Mouse (Mus musculus): Measurements from ENCODE around the gene Farsa. TPM values are rescaled to one million over a fixed set of nuclear protein-coding genes. Genes with fewer than 3 reads are reported as not detected.
"Not testable (repeated sequence)": the region's sequence is repeated elsewhere in the genome, so short reads cannot be mapped to it uniquely, and the experiment has no call there.

The Farsa gene
- polyA plus RNA-seq, 1 experiment from 2014 or later = 99.9 TPM

GRCm38 (mm10) chr8:84901071-84901470 is 44.3 kb downstream of the Farsa start:
- Histone ChIP-seq H3K4me2 (ENCODE audit: low read depth, severe bottlenecking) (0 out of 2 replicates have a peak overlapping the region, but pooled peaks have one; percentile 12), H3K4me1 (ENCODE audit: control insufficient read depth, insufficient read depth, low read length) (peaks cover 8% of the 10 kb centered on the region; the same call in 1 of the 2 replicates), H3K27ac (replicated peaks; ENCODE audit: low read depth, low read length) (no peak overlapping the region), H3K36me3 (ENCODE audit: control insufficient read depth, insufficient read depth, low read length) (no peaks in the 10 kb centered on the region), H3K27me3 (ENCODE audit: control insufficient read depth, insufficient read depth, low read length) (peaks cover 3% of the 10 kb centered on the region; the same call in 1 of the 2 replicates), H3K9me3 (ENCODE audit: control insufficient read depth, low read length) (no peaks in the 10 kb centered on the region), H3K4me3 (ENCODE audit: low read depth, low read length) (no peak overlapping the region), H3K9ac (ENCODE audit: low read length) (no peak overlapping the region)
- 72% methylated on average over 4 of the region's 4 CpGs for WGBS
- ATAC-seq (ENCODE audit: insufficient number of reproducible peaks, low FRiP score, low TSS enrichment, low read depth) = no peak
- DNase-seq (ENCODE audit: low spot score) = no peak

DNA sequence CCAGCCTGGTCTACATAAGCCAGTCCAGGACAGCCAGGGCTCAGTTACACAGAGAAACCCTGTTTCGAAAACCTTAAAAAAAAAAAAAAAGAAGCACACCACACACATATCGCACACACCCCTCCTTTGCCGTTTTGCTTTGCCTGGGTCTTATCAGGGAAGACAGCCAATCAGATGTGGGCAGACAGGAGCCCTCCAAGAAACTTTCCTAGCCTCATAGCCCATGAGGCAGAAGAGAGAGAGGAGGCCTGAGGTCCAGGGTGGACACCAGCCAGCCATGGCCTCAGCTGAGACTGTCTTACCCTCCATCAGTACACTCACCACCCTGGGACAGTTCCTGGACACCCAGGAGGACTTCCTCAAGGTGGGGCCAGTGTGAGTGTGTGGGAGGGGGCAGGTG is 45.0 kb downstream of the Farsa start, which contains the start of gene Klf1:
Gene Klf1, plus strand, starts transcription at position 177 of the 400 bp plus-strand sequence.
- H3K4me1 ChIP-seq (ENCODE audit: control insufficient read depth, insufficient read depth, low read length) = peaks cover 8% of the 10 kb centered on the region; the same call in 1 of the 2 replicates
- peaks cover 3% of the 10 kb centered on the region; the same call in 1 of the 2 replicates for H3K27me3 ChIP-seq (ENCODE audit: control insufficient read depth, insufficient read depth, low read length)
- peak within 1 kb of the TSS; percentile 97 for H3K4me2 ChIP-seq (ENCODE audit: low read depth, severe bottlenecking)
- no peaks in the 10 kb centered on the region for H3K9me3 ChIP-seq (ENCODE audit: control insufficient read depth, low read length)
- peak within 1 kb of the TSS; percentile 64 for H3K4me3 ChIP-seq (ENCODE audit: low read depth, low read length)
- peak within 1 kb of the TSS; percentile 78 for H3K9ac ChIP-seq (ENCODE audit: low read length)
- no peak for ATAC-seq (ENCODE audit: insufficient number of reproducible peaks, low FRiP score, low TSS enrichment, low read depth)
- 0 out of 2 replicates have a peak within 1 kb of the TSS, but pooled peaks have one; percentile 21 for H3K27ac ChIP-seq (replicated peaks; ENCODE audit: low read depth, low read length)
- WGBS = 79% methylated on average over 3 of the region's 3 CpGs
- H3K36me3 ChIP-seq (ENCODE audit: control insufficient read depth, insufficient read depth, low read length) = no peaks in the 10 kb centered on the region
- DNase-seq (ENCODE audit: low spot score) = no peak

- DNase-seq (ENCODE audit: low spot score) (peak; percentile 58), ATAC-seq (ENCODE audit: insufficient number of reproducible peaks, low FRiP score, low TSS enrichment, low read depth) (no peak)
- Histone ChIP-seq H3K4me1 (ENCODE audit: control insufficient read depth, insufficient read depth, low read length) (peaks cover 8% of the 10 kb centered on the region; the same call in 1 of the 2 replicates), H3K36me3 (ENCODE audit: control insufficient read depth, insufficient read depth, low read length) (no peaks in the 10 kb centered on the region), H3K27me3 (ENCODE audit: control insufficient read depth, insufficient read depth, low read length) (peaks cover 3% of the 10 kb centered on the region; the same call in 1 of the 2 replicates), H3K4me3 (ENCODE audit: low read depth, low read length) (peak overlapping the region; percentile 64), H3K27ac (replicated peaks; ENCODE audit: low read depth, low read length) (0 out of 2 replicates have a peak overlapping the region, but pooled peaks have one; percentile 21), H3K9me3 (ENCODE audit: control insufficient read depth, low read length) (no peaks in the 10 kb centered on the region), H3K4me2 (ENCODE audit: low read depth, severe bottlenecking) (peak overlapping the region; percentile 97), H3K9ac (ENCODE audit: low read length) (peak overlapping the region; percentile 78)
- 4% methylated on average over 24 of the region's 24 CpGs for WGBS
Observed at GRCm38 (mm10) chr8:84902367-84902919, 45.7 kb downstream of the Farsa start.

GRCm38 (mm10) chr8:84902920-84903661 is 46.3 kb downstream of the Farsa start:
- peak overlapping the region; percentile 97 for H3K4me2 ChIP-seq (ENCODE audit: low read depth, severe bottlenecking)
- peaks cover 3% of the 10 kb centered on the region; the same call in 1 of the 2 replicates for H3K27me3 ChIP-seq (ENCODE audit: control insufficient read depth, insufficient read depth, low read length)
- peak; percentile 95 for DNase-seq (ENCODE audit: low spot score)
- ATAC-seq (ENCODE audit: insufficient number of reproducible peaks, low FRiP score, low TSS enrichment, low read depth) = peak; percentile 85
- no peaks in the 10 kb centered on the region for H3K36me3 ChIP-seq (ENCODE audit: control insufficient read depth, insufficient read depth, low read length)
- peak overlapping the region; percentile 78 for H3K9ac ChIP-seq (ENCODE audit: low read length)
- peak overlapping the region; percentile 64 for H3K4me3 ChIP-seq (ENCODE audit: low read depth, low read length)
- under 1% methylated on average over 67 of the region's 68 CpGs for WGBS
- peaks cover 8% of the 10 kb centered on the region; the same call in 1 of the 2 replicates for H3K4me1 ChIP-seq (ENCODE audit: control insufficient read depth, insufficient read depth, low read length)
- H3K9me3 ChIP-seq (ENCODE audit: control insufficient read depth, low read length) = no peaks in the 10 kb centered on the region
- peak overlapping the region; percentile 21; the same call in 1 of the 2 replicates for H3K27ac ChIP-seq (replicated peaks; ENCODE audit: low read depth, low read length)

DNA sequence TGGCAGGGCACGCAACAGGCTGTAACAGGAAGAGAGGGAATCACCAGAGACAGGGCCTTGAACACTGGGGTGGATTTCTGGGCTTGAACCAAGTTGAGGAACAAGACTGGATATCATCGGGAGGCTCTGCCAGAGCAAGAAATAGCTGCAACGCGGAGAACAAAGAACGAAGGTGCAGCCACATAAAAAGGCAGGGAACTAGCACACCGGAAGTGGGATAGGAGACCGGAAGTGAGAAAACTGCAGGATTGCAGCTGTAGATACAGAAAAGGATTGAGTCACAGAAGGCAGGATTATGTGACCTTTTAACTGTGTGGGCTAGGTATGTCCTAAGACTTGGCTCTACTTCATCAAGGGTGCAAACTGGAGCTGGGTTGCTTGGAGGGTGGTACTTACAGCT is 47.6 kb downstream of the Farsa start:
- Histone ChIP-seq H3K4me1 (ENCODE audit: control insufficient read depth, insufficient read depth, low read length) (peaks cover 16% of the 10 kb centered on the region), H3K9ac (ENCODE audit: low read length) (no peak overlapping the region), H3K36me3 (ENCODE audit: control insufficient read depth, insufficient read depth, low read length) (no peaks in the 10 kb centered on the region), H3K27me3 (ENCODE audit: control insufficient read depth, insufficient read depth, low read length) (peaks cover 5% of the 10 kb centered on the region), H3K9me3 (ENCODE audit: control insufficient read depth, low read length) (no peaks in the 10 kb centered on the region), H3K4me3 (ENCODE audit: low read depth, low read length) (no peak overlapping the region), H3K27ac (replicated peaks; ENCODE audit: low read depth, low read length) (no peak overlapping the region), H3K4me2 (ENCODE audit: low read depth, severe bottlenecking) (no peak overlapping the region)
- 90% methylated on average over 7 of the region's 7 CpGs for WGBS
- ATAC-seq (ENCODE audit: insufficient number of reproducible peaks, low FRiP score, low TSS enrichment, low read depth) (no peak), DNase-seq (ENCODE audit: low spot score) (no peak)

DNA sequence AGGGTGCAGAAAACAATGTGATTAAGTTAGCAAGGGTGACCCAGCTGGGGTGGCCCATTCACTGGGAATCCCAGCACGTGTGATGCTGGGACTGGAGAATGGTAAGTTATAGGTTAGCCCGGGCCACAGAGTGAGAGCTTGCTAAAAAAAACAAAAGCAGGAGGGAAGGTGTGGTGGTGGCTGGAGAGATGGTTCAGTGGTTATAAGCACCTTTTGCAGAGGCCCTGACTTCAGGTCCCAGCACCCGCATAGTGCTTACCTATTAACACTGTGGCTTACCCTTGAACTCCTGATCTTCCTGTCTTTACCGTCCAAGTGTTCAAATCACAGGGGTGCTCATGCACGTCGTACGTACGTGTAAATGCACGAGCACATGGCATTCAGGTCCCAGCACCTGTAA is 50.2 kb downstream of the Farsa start:
- DNase-seq (ENCODE audit: low spot score) = no peak
- Histone ChIP-seq H3K27me3 (ENCODE audit: control insufficient read depth, insufficient read depth, low read length) (peaks cover 19% of the 10 kb centered on the region), H3K36me3 (ENCODE audit: control insufficient read depth, insufficient read depth, low read length) (no peaks in the 10 kb centered on the region), H3K9me3 (ENCODE audit: control insufficient read depth, low read length) (no peaks in the 10 kb centered on the region), H3K27ac (replicated peaks; ENCODE audit: low read depth, low read length) (no peak overlapping the region), H3K4me2 (ENCODE audit: low read depth, severe bottlenecking) (no peak overlapping the region), H3K4me1 (ENCODE audit: control insufficient read depth, insufficient read depth, low read length) (peaks cover 18% of the 10 kb centered on the region), H3K4me3 (ENCODE audit: low read depth, low read length) (no peak overlapping the region), H3K9ac (ENCODE audit: low read length) (no peak overlapping the region)
- no peak for ATAC-seq (ENCODE audit: insufficient number of reproducible peaks, low FRiP score, low TSS enrichment, low read depth)
- WGBS = 92% methylated on average over 9 of the region's 9 CpGs

- WGBS = 81% methylated on average over 8 of the region's 8 CpGs
- H3K36me3 ChIP-seq (ENCODE audit: control insufficient read depth, insufficient read depth, low read length) = no peaks in the 10 kb centered on the region
- ATAC-seq (ENCODE audit: insufficient number of reproducible peaks, low FRiP score, low TSS enrichment, low read depth) = no peak
- no peak for DNase-seq (ENCODE audit: low spot score)
- H3K4me3 ChIP-seq (ENCODE audit: low read depth, low read length) = no peak overlapping the region
- peaks cover 15% of the 10 kb centered on the region for H3K4me1 ChIP-seq (ENCODE audit: control insufficient read depth, insufficient read depth, low read length)
- peaks cover 24% of the 10 kb centered on the region for H3K27me3 ChIP-seq (ENCODE audit: control insufficient read depth, insufficient read depth, low read length)
- no peak overlapping the region for H3K4me2 ChIP-seq (ENCODE audit: low read depth, severe bottlenecking)
- H3K9me3 ChIP-seq (ENCODE audit: control insufficient read depth, low read length) = no peaks in the 10 kb centered on the region
- H3K9ac ChIP-seq (ENCODE audit: low read length) = no peak overlapping the region
- no peak overlapping the region for H3K27ac ChIP-seq (replicated peaks; ENCODE audit: low read depth, low read length)
Observed at GRCm38 (mm10) chr8:84907493-84907892, 50.7 kb downstream of the Farsa start.

DNA sequence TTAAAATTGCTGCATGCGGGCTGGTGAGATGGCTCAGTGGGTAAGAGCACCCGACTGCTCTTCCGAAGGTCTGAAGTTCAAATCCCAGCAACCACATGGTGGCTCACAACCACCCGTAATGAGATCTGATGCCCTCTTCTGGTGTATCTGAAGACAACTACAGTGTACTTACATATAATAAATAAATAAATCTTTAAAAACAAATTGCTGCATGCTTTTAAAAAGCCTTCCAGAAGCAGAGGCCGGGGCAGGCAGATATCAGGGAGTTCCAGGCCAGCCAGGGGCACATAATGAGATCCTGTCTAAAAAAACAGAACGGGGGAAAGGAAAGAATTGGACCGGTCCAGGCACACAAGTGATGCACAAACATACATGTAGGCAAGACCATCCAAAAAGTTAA is 51.2 kb downstream of the Farsa start:
- H3K4me2 ChIP-seq (ENCODE audit: low read depth, severe bottlenecking) = peak overlapping the region; percentile 82
- not testable (repeated sequence) for H3K9me3 ChIP-seq (ENCODE audit: control insufficient read depth, low read length); H3K36me3 ChIP-seq (ENCODE audit: control insufficient read depth, insufficient read depth, low read length); H3K9ac ChIP-seq (ENCODE audit: low read length); H3K27ac ChIP-seq (replicated peaks; ENCODE audit: low read depth, low read length); ATAC-seq (ENCODE audit: insufficient number of reproducible peaks, low FRiP score, low TSS enrichment, low read depth); DNase-seq (ENCODE audit: low spot score)
- peaks cover 20% of the 10 kb centered on the region for H3K4me1 ChIP-seq (ENCODE audit: control insufficient read depth, insufficient read depth, low read length)
- H3K27me3 ChIP-seq (ENCODE audit: control insufficient read depth, insufficient read depth, low read length) = peaks cover 29% of the 10 kb centered on the region
- WGBS = 36% methylated on average over 6 of the region's 7 CpGs
- peak overlapping the region; percentile 50; the same call in 1 of the 2 replicates for H3K4me3 ChIP-seq (ENCODE audit: low read depth, low read length)
